Mouse (Mus musculus): ENCODE results near the gene Gon7. TPM values are rescaled to one million over a fixed set of nuclear protein-coding genes. Genes with fewer than 3 reads are reported as not detected.

The Gon7 gene
- polyA plus RNA-seq, 1 experiment from 2014 or later, result 15.1 TPM

GRCm38 (mm10) chr12:102710851-102711375 lies 46.7 kb downstream of the Gon7 start:
- Histone ChIP-seq H3K9ac (replicated peaks; ENCODE audit: low read depth) (no peak overlapping the region), H3K4me1 (ENCODE audit: insufficient read depth, low read depth, low read length) (peaks cover 1% of the 10 kb centered on the region; the same call in 1 of the 2 replicates), H3K4me3 (ENCODE audit: low read depth, low read length) (no peak overlapping the region), H3K27ac (ENCODE audit: low read length) (no peak overlapping the region), H3K36me3 (ENCODE audit: insufficient read depth, low read length) (no peaks in the 10 kb centered on the region), H3K27me3 (replicated peaks; ENCODE audit: insufficient read depth, low read length) (no peaks in the 10 kb centered on the region), H3K4me2 (replicated peaks; ENCODE audit: low read depth, low read length) (no peak overlapping the region), H3K9me3 (ENCODE audit: low read length) (no peaks in the 10 kb centered on the region)
- ATAC-seq (no peak), DNase-seq (ENCODE audit: low spot score) (no peak)
- TF ChIP-seq CTCF (IDR thresholded peaks at IDR 0.05), result no peak
- TF ChIP-seq EP300 (IDR thresholded peaks at IDR 0.05), result no peak
- WGBS, result 74% methylated on average over 4 of the region's 4 CpGs

GRCm38 (mm10) chr12:102709896-102710295 lies 47.7 kb downstream of the Gon7 start:
- WGBS, result 79% methylated on average over 5 of the region's 5 CpGs
- peaks cover 7% of the 10 kb centered on the region; the same call in 1 of the 2 replicates for H3K4me1 ChIP-seq (ENCODE audit: insufficient read depth, low read depth, low read length)
- no peak for DNase-seq (ENCODE audit: low spot score)
- H3K27ac ChIP-seq (ENCODE audit: low read length), result no peak overlapping the region
- H3K4me2 ChIP-seq (replicated peaks; ENCODE audit: low read depth, low read length), result no peak overlapping the region
- H3K4me3 ChIP-seq (ENCODE audit: low read depth, low read length), result no peak overlapping the region
- no peak for ATAC-seq
- no peak overlapping the region for H3K9ac ChIP-seq (replicated peaks; ENCODE audit: low read depth)
- TF ChIP-seq CTCF (IDR thresholded peaks at IDR 0.05), result no peak
- no peak for TF ChIP-seq EP300 (IDR thresholded peaks at IDR 0.05)
- H3K36me3 ChIP-seq (ENCODE audit: insufficient read depth, low read length), result no peaks in the 10 kb centered on the region
- no peaks in the 10 kb centered on the region for H3K27me3 ChIP-seq (replicated peaks; ENCODE audit: insufficient read depth, low read length)
- H3K9me3 ChIP-seq (ENCODE audit: low read length), result no peaks in the 10 kb centered on the region

GRCm38 (mm10) chr12:102708220-102708619 lies 49.4 kb downstream of the Gon7 start:
- peaks cover 15% of the 10 kb centered on the region; the same call in 1 of the 2 replicates for H3K4me1 ChIP-seq (ENCODE audit: insufficient read depth, low read depth, low read length)
- ATAC-seq (no peak), DNase-seq (ENCODE audit: low spot score) (no peak)
- H3K27ac ChIP-seq (ENCODE audit: low read length), result no peak overlapping the region
- H3K4me3 ChIP-seq (ENCODE audit: low read depth, low read length), result no peak overlapping the region
- H3K36me3 ChIP-seq (ENCODE audit: insufficient read depth, low read length), result no peaks in the 10 kb centered on the region
- no peaks in the 10 kb centered on the region for H3K9me3 ChIP-seq (ENCODE audit: low read length)
- H3K27me3 ChIP-seq (replicated peaks; ENCODE audit: insufficient read depth, low read length), result no peaks in the 10 kb centered on the region
- TF ChIP-seq EP300 (IDR thresholded peaks at IDR 0.05) (no peak), CTCF (IDR thresholded peaks at IDR 0.05) (peak; percentile 56)
- no peak overlapping the region for H3K4me2 ChIP-seq (replicated peaks; ENCODE audit: low read depth, low read length)
- WGBS, result 62% methylated on average over 11 of the region's 11 CpGs
- H3K9ac ChIP-seq (replicated peaks; ENCODE audit: low read depth), result no peak overlapping the region

GRCm38 (mm10) chr12:102706833-102707463 lies 50.7 kb downstream of the Gon7 start:
- Histone ChIP-seq H3K27ac (ENCODE audit: low read length) (no peak overlapping the region), H3K9ac (replicated peaks; ENCODE audit: low read depth) (no peak overlapping the region), H3K27me3 (replicated peaks; ENCODE audit: insufficient read depth, low read length) (no peaks in the 10 kb centered on the region), H3K9me3 (ENCODE audit: low read length) (no peaks in the 10 kb centered on the region), H3K4me3 (ENCODE audit: low read depth, low read length) (no peak overlapping the region), H3K4me2 (replicated peaks; ENCODE audit: low read depth, low read length) (no peak overlapping the region), H3K4me1 (ENCODE audit: insufficient read depth, low read depth, low read length) (peaks cover 27% of the 10 kb centered on the region; the same call in 1 of the 2 replicates), H3K36me3 (ENCODE audit: insufficient read depth, low read length) (no peaks in the 10 kb centered on the region)
- WGBS, result 84% methylated on average over 10 of the region's 10 CpGs
- no peak for TF ChIP-seq CTCF (IDR thresholded peaks at IDR 0.05)
- TF ChIP-seq EP300 (IDR thresholded peaks at IDR 0.05), result no peak
- no peak for ATAC-seq
- no peak for DNase-seq (ENCODE audit: low spot score)

GRCm38 (mm10) chr12:102705906-102706640 lies 51.5 kb downstream of the Gon7 start:
- WGBS, result 48% methylated on average over 6 of the region's 6 CpGs
- H3K27me3 ChIP-seq (replicated peaks; ENCODE audit: insufficient read depth, low read length), result no peaks in the 10 kb centered on the region
- ATAC-seq (no peak), DNase-seq (ENCODE audit: low spot score) (no peak)
- no peak overlapping the region for H3K4me3 ChIP-seq (ENCODE audit: low read depth, low read length)
- TF ChIP-seq CTCF (IDR thresholded peaks at IDR 0.05), result no peak
- no peak for TF ChIP-seq EP300 (IDR thresholded peaks at IDR 0.05)
- H3K9me3 ChIP-seq (ENCODE audit: low read length), result no peaks in the 10 kb centered on the region
- no peaks in the 10 kb centered on the region for H3K36me3 ChIP-seq (ENCODE audit: insufficient read depth, low read length)
- peaks cover 27% of the 10 kb centered on the region; the same call in 1 of the 2 replicates for H3K4me1 ChIP-seq (ENCODE audit: insufficient read depth, low read depth, low read length)
- H3K4me2 ChIP-seq (replicated peaks; ENCODE audit: low read depth, low read length), result no peak overlapping the region; the same call in 1 of the 2 replicates
- no peak overlapping the region for H3K9ac ChIP-seq (replicated peaks; ENCODE audit: low read depth)
- no peak overlapping the region for H3K27ac ChIP-seq (ENCODE audit: low read length)

- Histone ChIP-seq H3K27me3 (replicated peaks; ENCODE audit: insufficient read depth, low read length) (no peaks in the 10 kb centered on the region), H3K9ac (replicated peaks; ENCODE audit: low read depth) (peak overlapping the region; percentile 76), H3K4me2 (replicated peaks; ENCODE audit: low read depth, low read length) (peak overlapping the region; percentile 99), H3K9me3 (ENCODE audit: low read length) (no peaks in the 10 kb centered on the region), H3K36me3 (ENCODE audit: insufficient read depth, low read length) (no peaks in the 10 kb centered on the region), H3K4me1 (ENCODE audit: insufficient read depth, low read depth, low read length) (peaks cover 27% of the 10 kb centered on the region; the same call in 1 of the 2 replicates), H3K27ac (ENCODE audit: low read length) (peak overlapping the region; percentile 92), H3K4me3 (ENCODE audit: low read depth, low read length) (peak overlapping the region; percentile 79)
- DNase-seq (ENCODE audit: low spot score), result peak; percentile 88
- TF ChIP-seq EP300 (IDR thresholded peaks at IDR 0.05) (no peak), CTCF (IDR thresholded peaks at IDR 0.05) (peak; percentile 88)
- peak; percentile 84 for ATAC-seq
- WGBS, result 3% methylated on average over 41 of the region's 45 CpGs
Observed at GRCm38 (mm10) chr12:102705216-102705871, 52.3 kb downstream of the Gon7 start.

Measured in lung, postnatal 0 days (tissue).